Mouse (Mus musculus) ES-Bruce4 (cell line): ENCODE data around the gene Pim3. TPM values are rescaled to one million over a fixed set of nuclear protein-coding genes. Genes with fewer than 3 reads are reported as not detected.

ENCODE experiments used
- H3K27ac ChIP-seq: 2 replicates; pipeline ENCODE4 v1.5.1; 2012; ENCODE audit warnings: low read length, inconsistent platforms; ENCODE audit not compliant: insufficient read depth
- H3K27me3 ChIP-seq: 2 replicates; pipeline ENCODE4 v1.6.1; 2012; ENCODE audit warnings: mild to moderate bottlenecking, low read length, inconsistent platforms; ENCODE audit not compliant: control insufficient read depth, poor library complexity, insufficient read depth, severe bottlenecking
- H3K36me3 ChIP-seq: 2 replicates; pipeline ENCODE4 v1.6.1; 2012; ENCODE audit warnings: inconsistent platforms, mild to moderate bottlenecking, low read length, moderate library complexity; ENCODE audit not compliant: control insufficient read depth, poor library complexity, insufficient read depth, severe bottlenecking
- H3K4me1 ChIP-seq: one replicate; pipeline ENCODE4 v1.8.1; 2011; ENCODE audit warnings: low read length; ENCODE audit not compliant: control insufficient read depth, insufficient read depth
- H3K4me3 ChIP-seq: 2 replicates; pipeline ENCODE4 v1.5.1; 2011; ENCODE audit warnings: low read depth, mild to moderate bottlenecking, low read length
- H3K9ac ChIP-seq: 2 replicates; pipeline ENCODE4 v1.6.1; 2012; ENCODE audit warnings: low read depth, mild to moderate bottlenecking, inconsistent platforms; ENCODE audit not compliant: poor library complexity, severe bottlenecking
- H3K9me3 ChIP-seq: replicated peaks from 2 replicates; pipeline ENCODE4 v1.6.1; 2012; ENCODE audit warnings: mild to moderate bottlenecking, low read length, inconsistent platforms; ENCODE audit not compliant: control insufficient read depth, poor library complexity, insufficient read depth, severe bottlenecking
- CTCF ChIP-seq: IDR thresholded peaks from one replicate; pipeline ENCODE4 v1.8.1; 2011; ENCODE audit warnings: low read depth, low read length
- EP300 ChIP-seq: IDR thresholded peaks from 2 replicates; pipeline ENCODE4 v1.6.1; 2011; ENCODE audit warnings: low read depth, low read length; ENCODE audit not compliant: insufficient read depth
- POLR2A ChIP-seq: IDR thresholded peaks from one replicate; pipeline ENCODE4 v1.8.1; 2011; ENCODE audit warnings: low read length; ENCODE audit not compliant: insufficient read depth
- polyA plus RNA-seq: library from polyadenylated mRNA; stranded (reverse); fragments of >200 nt; gene quantifications from 2 replicates; pipeline ENCODE4 v1.2.4, GENCODE M21; 2011; ENCODE audit warnings: low read depth; ENCODE audit not compliant: missing spikeins, insufficient read depth, insufficient read length

The Pim3 gene
- polyA plus RNA-seq, 1 experiment = 128 TPM

DNA sequence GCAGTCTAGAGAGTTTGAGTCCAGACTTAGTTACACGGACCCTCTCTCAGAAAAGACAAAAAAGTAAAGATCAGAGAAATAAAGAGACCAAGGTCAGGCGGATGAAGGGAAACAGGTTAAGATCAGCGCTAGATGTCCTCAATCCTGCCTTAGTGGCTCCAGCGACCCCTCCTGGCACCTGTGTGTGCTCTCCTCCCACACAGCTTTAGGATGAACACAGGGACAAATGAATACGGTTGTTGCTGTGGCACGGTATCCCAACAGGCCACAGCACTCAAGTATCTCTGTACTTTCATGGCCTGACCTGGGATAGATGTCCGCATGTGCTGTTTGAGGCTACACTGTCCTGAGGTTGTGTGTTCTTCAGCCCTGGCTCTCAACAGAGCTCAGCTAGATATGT lies 33.1 kb downstream of the Pim3 start:
- no peak overlapping the region for H3K27ac ChIP-seq

DNA sequence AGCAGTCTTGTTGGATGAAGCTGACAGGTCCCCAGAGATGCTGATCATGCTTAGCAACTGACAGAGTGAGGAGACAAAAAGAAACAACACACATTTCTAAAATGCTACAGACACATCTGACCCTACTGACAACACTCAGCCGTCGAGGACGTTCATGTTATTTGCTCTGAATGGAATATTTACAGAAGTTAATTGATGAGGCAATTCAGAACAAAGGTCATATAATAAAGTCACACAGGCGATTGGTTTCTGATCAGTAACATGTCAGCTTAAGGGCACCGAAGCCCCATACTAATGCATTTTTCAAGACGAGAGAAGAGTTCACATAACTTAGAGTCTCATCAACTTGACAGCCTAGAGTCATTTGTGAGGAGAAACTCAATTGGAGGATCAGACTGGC lies 33.9 kb downstream of the Pim3 start:
- Histone ChIP-seq H3K36me3 (no peaks in the 10 kb centered on the region), H3K4me3 (no peak overlapping the region), H3K27me3 (no peaks in the 10 kb centered on the region), H3K9me3 (no peaks in the 10 kb centered on the region), H3K4me1 (peaks cover 14% of the 10 kb centered on the region), H3K9ac (no peak overlapping the region), H3K27ac (no peak overlapping the region)
- no peak for TF ChIP-seq EP300
- no peak for TF ChIP-seq POLR2A
- TF ChIP-seq CTCF = no peak

More for the DNA sequence above, 33.1 kb downstream of the Pim3 start:
- H3K4me1 ChIP-seq = peaks cover 14% of the 10 kb centered on the region
- H3K27me3 ChIP-seq = no peaks in the 10 kb centered on the region
- no peak overlapping the region for H3K4me3 ChIP-seq
- TF ChIP-seq EP300 (no peak), CTCF (peak; percentile 57)
- H3K9ac ChIP-seq = no peak overlapping the region
- H3K9me3 ChIP-seq = no peaks in the 10 kb centered on the region
- no peaks in the 10 kb centered on the region for H3K36me3 ChIP-seq

DNA sequence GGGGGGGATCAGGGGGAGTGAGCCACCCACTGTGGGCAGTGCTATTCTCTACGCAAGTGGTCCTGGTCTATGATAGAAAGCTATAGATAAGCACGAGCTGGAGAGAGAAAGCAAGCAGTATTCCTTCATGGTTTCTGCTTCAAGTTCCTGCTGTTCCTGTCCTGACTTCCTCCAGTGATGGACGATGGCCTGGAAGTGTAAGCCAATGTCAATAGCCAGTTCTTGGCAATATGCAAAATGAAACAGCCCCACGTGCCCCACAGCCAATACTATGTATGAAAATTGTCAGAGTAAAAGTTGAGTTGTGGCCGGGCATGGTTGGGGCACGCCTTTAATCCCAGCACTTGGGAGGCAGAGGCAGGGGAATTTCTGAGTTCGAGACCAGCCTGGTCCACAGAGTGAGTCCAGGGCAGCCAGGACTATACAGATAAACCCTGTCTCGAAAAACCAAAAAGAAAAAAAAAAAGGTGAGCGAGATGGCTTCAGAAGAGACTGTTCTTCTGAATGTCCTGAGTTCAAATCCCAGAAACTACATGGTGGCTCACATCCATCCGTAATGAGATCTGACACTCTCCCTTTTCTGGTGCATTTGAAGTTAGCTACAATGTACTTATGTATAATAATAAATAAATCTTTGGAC lies 34.5 kb downstream of the Pim3 start:
- no peaks in the 10 kb centered on the region for H3K9me3 ChIP-seq
- H3K36me3 ChIP-seq = no peaks in the 10 kb centered on the region
- H3K4me3 ChIP-seq = no peak overlapping the region
- H3K27ac ChIP-seq = no peak overlapping the region
- peaks cover 14% of the 10 kb centered on the region for H3K4me1 ChIP-seq
- H3K27me3 ChIP-seq = no peaks in the 10 kb centered on the region
- no peak overlapping the region for H3K9ac ChIP-seq
- TF ChIP-seq CTCF (no peak), POLR2A (no peak), EP300 (no peak)

DNA sequence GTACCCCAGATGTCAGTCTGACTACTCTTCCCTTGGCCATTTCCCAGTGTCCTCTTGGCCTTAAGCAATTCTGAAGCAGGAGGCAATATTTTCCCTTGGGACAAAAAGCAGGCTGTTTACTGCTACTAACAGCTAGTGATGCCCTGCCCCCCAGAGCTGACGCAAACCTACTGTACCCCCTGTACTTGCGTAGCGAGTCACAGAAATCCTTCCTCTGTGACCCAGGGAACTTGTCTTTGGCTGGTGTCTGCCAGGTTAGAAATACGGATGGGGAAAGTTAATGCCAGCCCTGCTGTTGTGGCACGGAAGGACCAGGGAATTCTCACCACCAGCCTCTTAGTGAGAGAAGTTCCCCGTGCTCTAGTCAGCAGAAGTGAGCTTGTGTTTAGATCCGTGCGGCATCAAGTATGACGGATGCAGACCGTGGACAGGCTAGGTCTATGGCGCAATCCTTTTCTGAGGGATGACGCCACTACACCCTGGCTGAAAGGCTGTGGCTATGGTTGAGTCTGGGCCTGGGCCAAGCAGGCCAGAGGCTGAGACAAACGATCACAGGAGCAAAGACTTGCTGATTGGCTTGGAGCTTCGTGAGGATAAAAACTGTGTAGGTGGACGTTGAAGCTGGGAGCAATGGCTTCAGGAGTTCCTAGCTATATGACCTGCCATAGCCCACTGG lies 40.4 kb downstream of the Pim3 start:
- Histone ChIP-seq H3K4me1 (peaks cover 3% of the 10 kb centered on the region), H3K9me3 (no peaks in the 10 kb centered on the region), H3K9ac (no peak overlapping the region), H3K4me3 (no peak overlapping the region), H3K27me3 (no peaks in the 10 kb centered on the region), H3K27ac (no peak overlapping the region), H3K36me3 (no peaks in the 10 kb centered on the region)
- TF ChIP-seq POLR2A = no peak
- TF ChIP-seq CTCF = no peak
- no peak for TF ChIP-seq EP300

DNA sequence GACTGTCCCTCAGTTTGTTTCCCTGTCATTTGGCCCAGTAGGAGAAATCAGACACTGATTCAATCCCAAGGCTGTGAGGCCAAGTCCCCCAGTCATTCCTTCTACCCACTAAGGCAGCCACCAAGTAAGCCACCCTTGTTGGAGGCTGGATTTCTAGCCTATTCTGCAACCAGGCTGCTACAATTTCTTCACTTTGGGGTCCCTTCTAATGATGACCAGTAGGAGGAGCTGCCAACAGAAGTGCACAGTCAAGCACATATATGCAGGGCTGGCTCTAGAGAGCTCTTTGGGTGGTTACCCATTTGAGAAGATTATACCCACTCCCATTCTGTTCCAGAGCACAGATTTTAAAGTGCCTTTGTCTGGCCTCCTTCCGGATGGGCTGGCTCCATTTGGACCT lies 41.1 kb downstream of the Pim3 start:
- Histone ChIP-seq H3K36me3 (no peaks in the 10 kb centered on the region), H3K27me3 (no peaks in the 10 kb centered on the region), H3K4me3 (no peak overlapping the region), H3K9ac (no peak overlapping the region), H3K4me1 (peaks cover 3% of the 10 kb centered on the region), H3K27ac (no peak overlapping the region), H3K9me3 (no peaks in the 10 kb centered on the region)
- TF ChIP-seq CTCF (no peak), EP300 (no peak), POLR2A (no peak)

DNA sequence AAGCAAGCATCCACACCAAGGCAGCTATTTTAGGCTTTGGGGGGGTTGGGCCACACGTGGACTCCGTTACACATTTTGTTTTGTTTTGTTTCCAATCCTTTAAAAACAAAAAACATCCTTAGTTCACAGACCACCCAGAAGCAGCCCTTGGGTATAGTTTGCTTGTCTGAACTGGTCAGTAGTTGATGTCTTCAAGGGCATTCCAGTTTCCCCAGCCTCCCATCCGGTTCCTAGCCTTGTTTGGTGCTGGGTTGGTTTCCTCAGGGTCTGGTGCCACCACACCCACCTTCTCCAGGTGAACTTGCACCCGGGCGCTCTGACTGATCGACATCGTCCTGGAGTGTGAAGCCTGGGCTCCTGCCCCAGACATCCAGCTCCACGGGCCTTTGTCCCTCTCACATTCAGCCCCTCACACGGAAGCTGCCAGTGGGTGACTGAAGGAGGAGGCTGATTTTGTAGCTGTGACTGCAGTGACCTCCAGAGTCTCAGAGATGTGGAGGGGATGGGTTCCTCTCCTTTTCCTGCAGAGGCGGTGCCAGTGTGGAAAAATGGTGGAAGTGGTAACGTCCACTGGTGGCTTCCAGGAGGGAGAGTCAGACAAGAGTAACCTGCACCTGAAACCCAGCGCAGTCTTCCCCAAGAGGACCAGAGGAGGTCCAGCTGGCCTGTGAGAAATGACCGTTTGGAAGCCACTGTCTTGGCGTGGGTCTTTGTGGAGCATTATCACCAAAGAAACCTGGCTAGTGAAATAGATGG lies 42.2 kb downstream of the Pim3 start:
- no peaks in the 10 kb centered on the region for H3K27me3 ChIP-seq
- no peak overlapping the region for H3K27ac ChIP-seq
- H3K4me3 ChIP-seq = no peak overlapping the region
- peaks cover 3% of the 10 kb centered on the region for H3K4me1 ChIP-seq
- TF ChIP-seq EP300 = no peak
- no peak for TF ChIP-seq CTCF
- TF ChIP-seq POLR2A = no peak
- no peaks in the 10 kb centered on the region for H3K9me3 ChIP-seq
- H3K36me3 ChIP-seq = no peaks in the 10 kb centered on the region
- no peak overlapping the region for H3K9ac ChIP-seq
